ENCODE assay signal across 19 mouse cellular contexts in the genomic region with DNA sequence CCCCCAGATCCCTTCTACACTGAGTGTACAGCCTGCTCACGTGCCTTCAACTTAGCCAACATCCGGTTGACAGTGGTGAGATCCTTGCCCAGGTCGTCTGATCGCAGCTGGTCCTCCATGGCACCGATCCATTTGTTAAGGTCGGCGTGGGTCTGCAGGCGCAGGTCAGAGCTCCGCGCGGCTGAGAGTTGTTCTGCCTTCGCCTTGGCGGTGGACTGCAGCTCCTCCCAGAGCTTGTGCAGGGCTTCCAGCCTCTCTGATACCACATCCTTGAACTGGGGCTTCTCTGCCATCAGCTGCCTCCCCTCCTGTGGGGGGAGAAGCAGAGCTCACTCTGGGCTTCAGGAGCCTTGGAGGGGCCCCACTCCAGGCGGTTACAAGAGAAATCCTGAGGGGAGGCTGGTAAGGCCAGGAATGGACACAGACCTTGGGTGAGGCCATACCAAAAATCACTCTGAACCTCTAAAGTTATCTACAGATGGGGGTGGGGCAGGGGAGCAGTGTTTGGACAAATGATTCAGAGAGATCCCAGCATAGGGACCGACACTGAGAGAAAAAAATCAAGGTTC.
A peak's percentile ranks its signal among the peaks of the same experiment; 100 is the strongest.
DNase-seq lines count a peak whose midpoint lies in the region; ATAC-seq lines count a peak whose summit lies in the region.
"Had no signal": no experiment of that assay in that cellular context is flagged by ENCODE, and none has a peak within 500 bp of the region (broad histone marks: within the 10 kb centered on the region; RNA-seq: fewer than 3 reads in every experiment).

No protein-coding gene starts in this region.

- WGBS in heart, embryonic 12.5 days, result 67% methylated on average over 15 of the region's 15 CpGs

- H3K4me2 ChIP-seq in heart, embryonic 12.5 days, result no peak overlapping the region
- H3K4me2 ChIP-seq: embryonic facial prominence, embryonic 13.5 days; forebrain, embryonic 12.5 days; heart, embryonic 15.5 days; hindbrain, embryonic 14.5 days; intestine, embryonic 15.5 days had no signal

- no peaks in the 10 kb centered on the region for H3K9me3 ChIP-seq in heart, embryonic 12.5 days (replicated peaks)
- H3K9me3 ChIP-seq: embryonic facial prominence, embryonic 13.5 days; forebrain, embryonic 12.5 days; heart, embryonic 10.5 days; heart, embryonic 15.5 days; hindbrain, embryonic 10.5 days; intestine, embryonic 15.5 days had no signal

- H3K27ac ChIP-seq in heart, embryonic 12.5 days (ENCODE audit: poor library complexity, severe bottlenecking), result no peak overlapping the region
- H3K27ac ChIP-seq: embryonic facial prominence, embryonic 13.5 days; forebrain, embryonic 12.5 days; heart, embryonic 10.5 days; heart, embryonic 15.5 days; hindbrain, embryonic 10.5 days; hindbrain, embryonic 14.5 days; intestine, embryonic 15.5 days had no signal

- no peak for ATAC-seq in heart, embryonic 12.5 days (ENCODE audit: insufficient number of reproducible peaks, low FRiP score)
- ATAC-seq: activated CD4-positive, CD25-positive, alpha-beta regulatory T cell, adult 4 months; forebrain, embryonic 16.5 days; intestine, embryonic 15.5 days had no signal

- no peak overlapping the region for H3K4me3 ChIP-seq in heart, embryonic 12.5 days
- H3K4me3 ChIP-seq: embryonic facial prominence, embryonic 13.5 days; forebrain, embryonic 12.5 days; heart, embryonic 10.5 days; heart, embryonic 15.5 days; hindbrain, embryonic 10.5 days; intestine, embryonic 15.5 days had no signal

- H3K36me3 ChIP-seq in heart, embryonic 12.5 days, result peaks cover 16% of the 10 kb centered on the region
- H3K36me3 ChIP-seq: embryonic facial prominence, embryonic 13.5 days; forebrain, embryonic 12.5 days; hindbrain, embryonic 10.5 days; intestine, embryonic 15.5 days had no signal

- DNase-seq in adrenal gland, adult 2 months, result peak; percentile 31
- no peak for DNase-seq in adrenal gland, adult 8-10 months
- no peak for DNase-seq in heart, postnatal 14 days
- DNase-seq in ovary, postnatal 36 days (ENCODE audit: low spot score), result peak; percentile 59
- no peak for DNase-seq in ovary, postnatal 14 days (ENCODE audit: low spot score)
- DNase-seq in B cell, adult 2 months, result no peak
- DNase-seq: cerebellum, adult 8-10 months; gastrocnemius, postnatal 10 days; heart, adult 18-20 months had no signal

- intact Hi-C loops in heart, postnatal 14 days (cut with DNase I), result loop anchor here (10.0 kb wide), 1 partner anchor 344 kb away; no protein-coding TSS in a partner anchor

- 0 out of 2 replicates have a peak, but pooled peaks cover 10% of the 10 kb centered on the region for H3K27me3 ChIP-seq in heart, embryonic 12.5 days (replicated peaks)
- H3K27me3 ChIP-seq: embryonic facial prominence, embryonic 13.5 days; forebrain, embryonic 12.5 days; heart, embryonic 15.5 days; intestine, embryonic 15.5 days had no signal

- H3K4me1 ChIP-seq in heart, embryonic 12.5 days (replicated peaks), result 0 out of 2 replicates have a peak, but pooled peaks cover 5% of the 10 kb centered on the region
- H3K4me1 ChIP-seq: embryonic facial prominence, embryonic 13.5 days; heart, embryonic 15.5 days; intestine, embryonic 15.5 days had no signal

- H3K9ac ChIP-seq in heart, embryonic 12.5 days, result 0 out of 2 replicates have a peak overlapping the region, but pooled peaks have one; percentile 5
- H3K9ac ChIP-seq: embryonic facial prominence, embryonic 13.5 days; forebrain, embryonic 12.5 days; heart, embryonic 15.5 days; hindbrain, embryonic 14.5 days; intestine, embryonic 15.5 days had no signal

Comparison
In these comparisons a context has a peak if more than half of its experiments do, and no peak if none do; other contexts are left out.
1. DNase-seq: peak in adrenal gland, adult 2 months (single experiment) and ovary, postnatal 36 days (single experiment); none in adrenal gland, adult 8-10 months (single experiment), heart, postnatal 14 days (0 of 2), ovary, postnatal 14 days (single experiment) and B cell, adult 2 months (0 of 2).